Mouse (Mus musculus): ENCODE results near the gene Fgf18.

Gene Fgf18

GRCm38 (mm10) chr11:33119116-33119515 lies 28.1 kb downstream of the Fgf18 start:
- no peak for DNase-seq (ENCODE audit: low read depth, low spot score)

GRCm38 (mm10) chr11:33118480-33118879 lies 28.7 kb downstream of the Fgf18 start:
- no peak for DNase-seq (ENCODE audit: low read depth, low spot score)

GRCm38 (mm10) chr11:33115796-33116195 lies 31.4 kb downstream of the Fgf18 start:
- no peak for DNase-seq (ENCODE audit: low read depth, low spot score)

- DNase-seq (ENCODE audit: low read depth, low spot score): no peak
Measured at GRCm38 (mm10) chr11:33112407-33112806, 34.8 kb downstream of the Fgf18 start.

GRCm38 (mm10) chr11:33110111-33110510 lies 37.1 kb downstream of the Fgf18 start:
- no peak for DNase-seq (ENCODE audit: low read depth, low spot score)

- no peak for DNase-seq (ENCODE audit: low read depth, low spot score)
Measured at GRCm38 (mm10) chr11:33107540-33107939, 39.7 kb downstream of the Fgf18 start.

GRCm38 (mm10) chr11:33104911-33105316 lies 42.3 kb downstream of the Fgf18 start:
- no peak for DNase-seq (ENCODE audit: low read depth, low spot score)

- DNase-seq (ENCODE audit: low read depth, low spot score): no peak
Measured at GRCm38 (mm10) chr11:33103291-33103943, 43.8 kb downstream of the Fgf18 start.

- no peak for DNase-seq (ENCODE audit: low read depth, low spot score)
Measured at GRCm38 (mm10) chr11:33100027-33100507, 47.1 kb downstream of the Fgf18 start.

- DNase-seq (ENCODE audit: low read depth, low spot score): no peak
Measured at GRCm38 (mm10) chr11:33099425-33099824, 47.8 kb downstream of the Fgf18 start.

- no peak for DNase-seq (ENCODE audit: low read depth, low spot score)
Measured at GRCm38 (mm10) chr11:33098446-33098845, 48.8 kb downstream of the Fgf18 start.

GRCm38 (mm10) chr11:33097855-33098254 lies 49.3 kb downstream of the Fgf18 start:
- DNase-seq (ENCODE audit: low read depth, low spot score): no peak

- DNase-seq (ENCODE audit: low read depth, low spot score): no peak
Measured at GRCm38 (mm10) chr11:33089856-33090255, 57.3 kb downstream of the Fgf18 start.

- no peak for DNase-seq (ENCODE audit: low read depth, low spot score)
Measured at GRCm38 (mm10) chr11:33088181-33088580, 59.0 kb downstream of the Fgf18 start.

GRCm38 (mm10) chr11:33086046-33086445 lies 61.2 kb downstream of the Fgf18 start:
- no peak for DNase-seq (ENCODE audit: low read depth, low spot score)

GRCm38 (mm10) chr11:33085514-33085913 lies 61.7 kb downstream of the Fgf18 start:
- DNase-seq (ENCODE audit: low read depth, low spot score): no peak

- no peak for DNase-seq (ENCODE audit: low read depth, low spot score)
Measured at GRCm38 (mm10) chr11:33085054-33085453, 62.1 kb downstream of the Fgf18 start.

- no peak for DNase-seq (ENCODE audit: low read depth, low spot score)
Measured at GRCm38 (mm10) chr11:33084041-33084440, 63.2 kb downstream of the Fgf18 start.

- DNase-seq (ENCODE audit: low read depth, low spot score): no peak
Measured at GRCm38 (mm10) chr11:33081175-33081574, 66.0 kb downstream of the Fgf18 start.

- DNase-seq (ENCODE audit: low read depth, low spot score): no peak
Measured at GRCm38 (mm10) chr11:33080046-33080808, 67.0 kb downstream of the Fgf18 start.

- no peak for DNase-seq (ENCODE audit: low read depth, low spot score)
Measured at GRCm38 (mm10) chr11:33079424-33079823, 67.8 kb downstream of the Fgf18 start.

- DNase-seq (ENCODE audit: low read depth, low spot score): no peak
Measured at GRCm38 (mm10) chr11:33078036-33078435, 69.2 kb downstream of the Fgf18 start.

- no peak for DNase-seq (ENCODE audit: low read depth, low spot score)
Measured at GRCm38 (mm10) chr11:33075293-33075692, 71.9 kb downstream of the Fgf18 start.
